Mouse (Mus musculus) mesoderm, embryonic 11.5 days (tissue): Measurements from ENCODE around the gene Lyrm2.

ENCODE experiments used
- DNase-seq: peaks from one replicate; pipeline ENCODE4 v3.0.0-alpha.2; 2012; ENCODE audit warnings: low read depth, low spot score

Lyrm2 gene

DNA sequence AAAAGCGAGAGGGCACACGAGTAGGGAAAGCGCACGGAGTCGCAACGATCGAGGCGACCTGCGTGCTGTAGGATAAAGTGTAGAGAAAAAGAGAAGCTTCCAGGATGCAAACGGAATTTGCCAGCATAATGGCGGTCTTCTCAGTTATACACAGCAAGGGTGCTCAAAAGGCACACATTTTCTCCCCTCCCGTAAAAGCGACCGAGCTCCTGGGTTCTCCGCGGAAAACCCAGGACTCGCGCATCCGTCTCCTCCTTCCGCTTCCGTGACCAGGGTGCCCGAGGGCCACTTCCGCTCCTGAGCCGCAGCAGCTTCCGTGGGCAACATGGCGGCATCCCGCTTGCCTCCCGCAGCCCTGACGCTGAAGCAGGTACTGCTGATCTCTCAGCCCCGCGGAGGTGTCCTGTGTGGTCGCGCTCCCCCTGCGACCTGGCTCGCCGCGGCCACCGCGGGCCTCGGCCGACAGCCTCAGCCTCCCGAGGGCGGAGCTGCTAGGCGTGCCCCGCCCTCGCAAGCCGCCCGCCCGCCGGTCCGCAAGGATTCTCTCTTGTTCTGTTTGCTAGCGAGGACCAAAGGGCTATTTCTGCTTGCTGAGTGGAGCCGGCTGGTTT lies at the start of gene Lyrm2:
TSS of gene Lyrm2 (plus strand) at position 288 of the 611 bp plus-strand sequence.
- DNase-seq: peak; percentile 86

GRCm38 (mm10) chr4:32750711-32751110 lies 49.3 kb upstream of the Lyrm2 start:
- DNase-seq: no peak

GRCm38 (mm10) chr4:32757430-32757829 lies 42.6 kb upstream of the Lyrm2 start:
- DNase-seq: no peak

- DNase-seq: no peak
Observed at GRCm38 (mm10) chr4:32767471-32767870, 32.6 kb upstream of the Lyrm2 start.

- no peak for DNase-seq
Observed at GRCm38 (mm10) chr4:32768046-32768445, 32.0 kb upstream of the Lyrm2 start.

DNA sequence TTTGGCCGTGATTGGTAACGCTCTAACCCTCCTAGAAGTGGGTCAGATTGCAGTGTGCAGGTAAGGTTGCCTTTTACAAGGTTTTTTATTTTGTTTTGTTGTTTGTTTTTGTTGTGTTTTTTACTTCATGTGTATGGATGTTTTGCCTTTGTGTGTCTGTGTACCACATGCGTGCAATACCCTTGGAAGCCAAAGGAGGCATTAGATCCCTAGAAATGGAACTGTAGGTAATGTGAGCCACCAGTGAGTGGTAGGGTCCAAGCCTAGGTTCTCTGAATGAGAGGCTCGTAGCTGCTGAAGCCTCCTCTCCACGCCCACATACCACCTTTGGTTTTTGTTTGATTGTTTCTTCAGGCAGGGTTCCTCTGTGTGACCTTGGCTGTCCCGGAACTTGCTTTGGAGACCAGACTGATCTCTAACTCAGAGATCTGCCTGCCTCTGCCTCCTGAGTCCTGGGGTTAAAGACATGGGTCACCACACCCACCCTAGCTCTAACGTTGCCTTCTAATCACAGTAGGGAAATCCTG lies 29.7 kb upstream of the Lyrm2 start:
- DNase-seq: no peak

DNA sequence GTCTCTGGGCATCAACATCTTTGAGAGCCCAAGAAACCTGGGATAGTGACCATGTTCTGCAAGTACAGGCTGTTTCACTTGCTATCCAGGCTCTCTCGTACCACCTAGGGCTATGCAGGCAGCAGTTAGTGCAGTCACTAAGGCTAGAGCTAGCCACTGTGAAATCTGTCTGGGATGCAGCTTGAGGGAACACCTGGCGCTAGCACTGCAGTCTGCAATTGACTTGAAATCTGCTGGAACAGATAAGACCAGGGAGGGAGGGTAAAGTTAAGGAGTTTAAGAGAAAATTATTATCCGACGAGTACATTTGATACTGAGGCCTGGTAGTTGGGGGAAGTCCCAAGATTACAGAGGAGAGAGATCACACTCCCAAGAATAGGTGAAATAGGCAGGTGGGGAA lies 20.1 kb upstream of the Lyrm2 start:
- DNase-seq: no peak

DNA sequence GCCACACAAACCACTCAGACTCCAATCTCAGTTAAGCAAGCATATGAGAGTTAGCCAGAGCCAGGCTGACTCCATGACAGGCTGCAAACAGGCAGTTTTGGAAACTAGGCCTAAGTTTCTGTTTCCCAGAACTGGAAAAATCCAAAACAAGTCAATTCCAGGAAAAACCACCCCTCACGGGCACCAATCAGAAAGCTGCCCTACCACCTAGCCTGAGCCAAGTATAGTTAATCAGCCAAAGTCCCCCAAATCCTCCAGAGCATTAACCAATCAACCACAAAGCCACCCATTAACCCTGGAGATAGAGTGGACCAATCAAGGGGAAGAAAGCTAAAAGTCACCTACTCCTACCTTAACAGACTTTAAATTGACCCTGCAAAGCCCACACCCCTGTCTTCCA lies 12.9 kb upstream of the Lyrm2 start:
- no peak for DNase-seq

DNA sequence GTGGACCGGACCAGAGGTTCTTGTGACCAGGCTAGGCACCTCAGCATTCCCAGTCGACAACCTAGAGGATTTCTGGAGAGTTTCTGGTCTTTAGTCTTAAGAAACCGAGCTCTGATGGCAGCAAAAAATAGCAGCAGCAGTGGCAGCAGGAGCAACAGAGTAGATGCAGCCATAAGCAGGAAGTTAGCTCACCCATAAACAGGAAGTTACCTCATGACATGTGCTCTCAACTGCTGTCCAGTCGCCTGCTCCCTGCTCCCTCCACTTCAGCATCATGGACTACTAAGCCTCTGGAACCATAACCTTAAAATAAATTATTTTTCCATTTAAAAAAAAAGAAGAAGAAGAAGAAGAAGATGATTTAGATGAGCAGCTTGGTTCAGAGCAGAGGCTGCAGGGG lies 11.0 kb upstream of the Lyrm2 start:
- no peak for DNase-seq

GRCm38 (mm10) chr4:32798976-32799375 lies 1.1 kb upstream of the Lyrm2 start:
- DNase-seq: no peak

- DNase-seq: no peak
Observed at GRCm38 (mm10) chr4:32800577-32801170, 621 bp downstream of the Lyrm2 start.

GRCm38 (mm10) chr4:32817478-32817877 lies 17.4 kb downstream of the Lyrm2 start:
- DNase-seq: no peak

GRCm38 (mm10) chr4:32820676-32821075 lies 20.6 kb downstream of the Lyrm2 start:
- DNase-seq: no peak

GRCm38 (mm10) chr4:32824254-32824653 lies 24.2 kb downstream of the Lyrm2 start:
- DNase-seq: no peak

DNA sequence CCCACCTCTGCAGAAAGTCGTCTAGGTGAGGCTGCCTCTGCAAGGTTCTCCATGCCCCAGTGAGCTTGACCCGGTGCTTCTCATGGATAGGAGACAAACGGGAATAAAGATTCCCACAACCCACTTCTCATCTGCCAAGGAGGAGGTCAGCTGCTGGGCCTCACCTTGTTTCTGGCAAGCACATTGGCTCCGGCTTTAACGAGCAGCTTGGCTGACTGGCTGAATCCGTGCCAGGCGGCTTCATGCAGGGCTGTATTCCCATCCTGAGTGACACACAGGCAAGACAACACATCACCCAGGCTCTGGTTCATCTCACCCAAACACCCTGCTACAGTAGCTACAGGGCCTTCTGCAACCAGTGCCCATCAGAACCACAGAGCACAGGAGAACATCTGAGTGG lies 26.9 kb downstream of the Lyrm2 start:
- DNase-seq: no peak

- DNase-seq: no peak
Observed at GRCm38 (mm10) chr4:32828385-32829077, 28.5 kb downstream of the Lyrm2 start.

GRCm38 (mm10) chr4:32829316-32829715 lies 29.3 kb downstream of the Lyrm2 start:
- peak; percentile 26 for DNase-seq

GRCm38 (mm10) chr4:32833494-32834282 lies 33.6 kb downstream of the Lyrm2 start:
- DNase-seq: peak; percentile 51

DNA sequence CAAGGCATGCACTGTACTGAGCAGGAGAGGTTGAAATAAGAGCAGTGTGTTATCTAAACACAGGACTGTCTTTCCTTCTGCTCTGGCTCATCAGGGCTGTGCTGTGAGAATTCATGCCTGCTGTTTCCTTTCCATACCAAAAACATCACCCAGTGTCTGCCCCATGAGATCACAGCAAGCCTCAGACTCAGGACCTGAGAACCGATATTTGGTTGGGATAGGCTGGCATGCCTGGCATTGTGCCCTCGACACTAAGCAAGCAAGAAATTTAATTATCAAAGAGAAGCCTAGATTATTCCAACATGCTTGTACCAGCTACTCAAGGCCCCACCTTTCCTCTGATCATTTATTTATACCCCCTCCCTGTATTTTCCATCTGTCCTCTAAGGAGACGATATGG lies 34.5 kb downstream of the Lyrm2 start:
- DNase-seq: no peak

GRCm38 (mm10) chr4:32836071-32836470 lies 36.0 kb downstream of the Lyrm2 start:
- DNase-seq: no peak

DNA sequence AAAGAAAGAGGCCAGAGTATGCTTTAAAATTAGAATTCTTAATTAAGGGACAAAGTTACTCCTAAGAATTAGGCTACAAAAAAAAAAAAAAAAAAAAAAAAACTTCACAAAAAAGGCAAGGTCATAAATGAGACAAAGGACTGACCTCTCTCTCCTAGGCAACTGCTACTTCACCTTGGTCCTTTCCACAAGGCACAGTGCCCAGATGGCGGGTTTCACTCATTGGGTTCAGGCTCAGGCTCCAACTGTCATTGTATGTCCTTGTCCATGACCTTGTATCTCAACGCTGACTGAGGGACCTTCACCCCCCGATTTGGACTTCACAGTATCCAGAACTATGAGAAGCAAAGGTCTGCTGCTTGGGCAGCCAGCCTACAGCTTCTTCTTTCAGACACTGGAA lies 38.3 kb downstream of the Lyrm2 start:
- no peak for DNase-seq
